Mouse (Mus musculus) bone marrow, adult 2 months (tissue): ENCODE data around the gene Supt7l. TPM values are rescaled to one million over a fixed set of nuclear protein-coding genes. Genes with fewer than 3 reads are reported as not detected.

ENCODE experiments used
- H3K27ac ChIP-seq: fragments of 200-500 bp; 2 replicates; pipeline ENCODE4 v1.5.1; 2012; ENCODE audit warnings: low read depth, mild to moderate bottlenecking, control low read depth, inconsistent platforms, low read length; ENCODE audit not compliant: control insufficient read depth, poor library complexity, insufficient read depth
- H3K4me1 ChIP-seq: fragments of 200-500 bp; 2 replicates; pipeline ENCODE4 v1.6.1; 2011; ENCODE audit warnings: low read length; ENCODE audit not compliant: control insufficient read depth, insufficient read depth
- H3K4me3 ChIP-seq: fragments of 200-500 bp; replicated peaks from 2 replicates; pipeline ENCODE3; 2011; ENCODE audit warnings: mild to moderate bottlenecking, low read depth, low read length, control low read depth; ENCODE audit not compliant: control insufficient read depth
- CTCF ChIP-seq: fragments of 200-500 bp; IDR thresholded peaks from 2 replicates; pipeline ENCODE4 v1.5.1; 2011; ENCODE audit warnings: low read length, control low read depth; ENCODE audit not compliant: control insufficient read depth, insufficient read depth
- POLR2A ChIP-seq: fragments of 200-500 bp; IDR thresholded peaks from 2 replicates; pipeline ENCODE4 v1.6.1; 2011; ENCODE audit warnings: low read depth, mild to moderate bottlenecking, control low read depth, low read length, borderline replicate concordance; ENCODE audit not compliant: control insufficient read depth
- WGBS: fragments of 180-500 bp; shearing (Covaris S2); methylation state at CpG from one replicate; pipeline ENCODE4 v1.1.7; 2018; 5-methylcytosine and 5-hydroxymethylcytosine counted together
- polyA plus RNA-seq: library from polyadenylated mRNA; stranded (reverse); fragments of >200 nt; gene quantifications from 2 replicates; pipeline ENCODE4 v1.2.4, GENCODE M21; 2011; ENCODE audit warnings: low replicate concordance; ENCODE audit not compliant: missing spikeins, insufficient read depth, insufficient read length

Supt7l gene
- polyA plus RNA-seq, 1 experiment, result 7.5 TPM

DNA sequence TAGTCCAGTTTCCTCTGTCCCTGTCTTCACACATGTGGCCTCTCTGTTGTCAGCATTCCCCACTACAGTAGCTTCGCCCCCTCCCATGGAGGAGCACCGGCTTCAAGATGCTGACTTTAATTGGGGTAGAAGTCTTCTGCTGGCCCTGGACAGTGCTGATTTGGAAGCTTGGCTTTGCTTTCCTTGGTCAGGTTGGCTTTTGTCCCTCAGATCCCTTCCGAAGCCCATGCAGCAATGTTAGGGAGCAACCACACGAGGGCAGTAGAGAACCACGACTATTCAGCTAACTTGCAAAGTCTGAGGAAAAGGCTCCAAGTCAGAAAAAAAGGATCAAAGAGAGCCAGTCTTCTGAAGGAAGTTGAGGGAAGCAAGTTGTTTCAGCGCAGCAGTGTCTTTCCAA, 35.9 kb upstream of the Supt7l start:
- TF ChIP-seq CTCF (peak; percentile 89), POLR2A (no peak)
- H3K27ac ChIP-seq, result no peak overlapping the region
- H3K4me1 ChIP-seq, result no peaks in the 10 kb centered on the region; the same call in 1 of the 2 replicates
- 19% methylated on average over 6 of the region's 6 CpGs for WGBS
- H3K4me3 ChIP-seq, result no peak overlapping the region

DNA sequence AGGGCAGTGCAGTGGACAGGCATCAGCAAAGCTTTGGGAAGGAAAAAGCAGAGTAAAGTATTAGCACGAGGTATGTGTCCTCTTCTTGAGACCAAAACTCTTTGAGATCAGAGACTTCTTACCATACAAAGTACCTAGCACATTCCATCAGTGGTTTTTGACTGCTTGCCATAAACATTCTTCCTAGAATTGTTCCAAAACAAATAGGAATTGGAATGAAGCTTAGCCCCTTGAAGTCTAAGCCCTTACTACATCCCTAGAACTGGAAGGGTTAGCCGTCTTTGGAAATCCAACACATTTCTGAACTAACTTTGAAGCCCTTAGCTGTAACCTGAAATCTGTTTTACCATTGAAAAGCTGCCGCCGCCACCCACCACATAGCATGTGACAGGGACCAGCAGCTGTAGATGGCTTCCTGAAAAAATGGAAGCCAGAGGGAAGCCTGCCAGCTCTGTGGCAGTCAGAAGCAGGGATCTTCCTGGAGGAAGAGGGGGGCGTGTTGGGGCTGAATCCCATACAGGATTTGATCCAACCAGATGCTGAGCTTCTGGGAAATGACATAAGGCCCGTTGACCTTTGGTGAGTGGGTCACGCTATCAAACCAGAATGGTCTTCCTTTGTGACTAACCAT, 34.5 kb upstream of the Supt7l start:
- Histone ChIP-seq H3K4me3 (no peak overlapping the region), H3K27ac (no peak overlapping the region), H3K4me1 (no peaks in the 10 kb centered on the region; the same call in 1 of the 2 replicates)
- no peak for TF ChIP-seq POLR2A
- no peak for TF ChIP-seq CTCF
- WGBS, result 87% methylated on average over 7 of the region's 7 CpGs

DNA sequence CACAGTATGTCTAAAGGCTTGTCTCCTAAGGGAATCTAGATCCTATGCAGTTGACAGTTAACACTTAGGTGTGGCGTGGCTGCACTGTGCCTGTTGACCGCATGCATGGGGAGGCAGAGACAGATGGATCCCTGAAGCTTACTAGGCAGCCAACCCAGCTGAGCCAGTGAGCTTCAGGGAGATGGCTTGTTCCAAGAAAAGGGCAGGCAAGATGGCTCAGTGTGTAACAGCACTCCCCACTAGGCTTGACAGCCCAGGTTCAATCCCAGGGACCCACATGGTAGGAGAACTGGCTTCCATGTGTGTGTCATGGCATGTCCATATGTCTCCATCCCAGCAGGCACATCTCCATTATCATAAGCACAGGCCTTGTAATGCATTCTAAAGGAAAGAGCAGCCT, 32.7 kb upstream of the Supt7l start:
- H3K4me3 ChIP-seq, result no peak overlapping the region
- no peaks in the 10 kb centered on the region for H3K4me1 ChIP-seq
- WGBS, result 91% methylated on average over 2 of the region's 2 CpGs
- TF ChIP-seq POLR2A (no peak), CTCF (no peak)
- H3K27ac ChIP-seq, result no peak overlapping the region

DNA sequence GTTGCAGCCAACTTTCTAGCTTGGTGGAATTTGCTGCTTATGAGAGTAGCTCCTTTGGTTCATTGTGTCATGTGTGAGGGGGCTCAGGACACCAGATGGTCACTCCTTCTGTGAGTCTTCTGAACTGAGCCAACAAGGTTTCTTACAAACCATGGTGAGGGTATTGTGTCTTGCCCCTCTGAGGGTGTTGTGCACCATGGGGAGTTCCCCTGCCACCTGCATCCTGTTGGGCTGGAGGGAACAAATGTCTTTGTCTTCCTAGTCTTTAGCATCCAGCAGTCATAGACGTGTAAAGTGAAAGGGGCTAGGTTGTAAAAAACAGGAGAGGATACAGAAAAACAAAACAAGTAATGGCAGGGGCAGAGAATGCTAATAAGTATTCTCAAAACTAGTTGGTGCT, 31.8 kb upstream of the Supt7l start:
- H3K4me1 ChIP-seq, result no peaks in the 10 kb centered on the region
- TF ChIP-seq CTCF, result no peak
- TF ChIP-seq POLR2A, result no peak
- H3K27ac ChIP-seq, result no peak overlapping the region
- WGBS, result 54% methylated on average over 1 of the region's 1 CpGs
- no peak overlapping the region for H3K4me3 ChIP-seq

DNA sequence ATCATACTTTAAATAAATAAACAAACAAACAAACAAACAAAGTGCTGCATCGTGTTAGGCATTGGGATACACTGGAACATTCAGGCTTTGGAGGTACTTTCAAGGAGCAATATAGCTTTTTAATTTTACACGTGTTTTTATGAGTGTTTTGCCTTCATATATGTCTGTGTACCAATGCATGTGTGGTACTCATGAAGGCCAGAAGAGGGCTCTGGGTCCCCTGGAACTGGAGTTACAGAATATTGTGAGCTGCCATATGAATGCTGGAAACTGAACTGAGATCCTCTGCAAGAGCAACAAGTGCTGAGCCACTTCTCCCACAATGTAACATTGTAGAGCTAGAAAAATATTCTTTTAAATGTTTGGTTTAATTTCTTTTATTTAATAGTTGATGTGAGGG, 7.6 kb upstream of the Supt7l start:
- Histone ChIP-seq H3K27ac (no peak overlapping the region), H3K4me3 (no peak overlapping the region), H3K4me1 (no peaks in the 10 kb centered on the region)
- WGBS, result 85% methylated on average over 2 of the region's 2 CpGs
- TF ChIP-seq CTCF (no peak), POLR2A (no peak)

DNA sequence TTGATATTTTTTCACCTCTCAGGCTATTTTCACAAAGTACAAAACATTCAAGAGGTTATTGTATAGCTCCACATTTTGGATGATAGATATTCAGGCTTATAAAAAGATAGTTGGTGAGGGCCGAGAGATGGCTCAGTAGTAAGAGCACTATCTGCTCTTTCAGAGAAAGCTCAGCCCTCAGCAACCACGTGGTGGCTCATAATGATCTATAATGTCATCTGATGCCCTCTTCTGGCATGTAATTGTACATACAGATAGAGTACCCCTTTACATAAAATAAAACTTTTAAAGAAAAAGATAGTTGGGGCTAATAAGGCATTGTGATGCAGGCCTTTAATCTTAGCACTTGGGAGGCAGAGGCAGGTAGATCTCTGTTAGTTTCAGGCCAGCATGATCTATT, 953 bp upstream of the Supt7l start:
- 15% methylated on average over 2 of the region's 2 CpGs for WGBS
- no peak overlapping the region for H3K4me3 ChIP-seq
- TF ChIP-seq CTCF, result no peak
- no peak for TF ChIP-seq POLR2A
- H3K27ac ChIP-seq, result no peak overlapping the region
- H3K4me1 ChIP-seq, result peaks cover 1% of the 10 kb centered on the region; the same call in 1 of the 2 replicates

DNA sequence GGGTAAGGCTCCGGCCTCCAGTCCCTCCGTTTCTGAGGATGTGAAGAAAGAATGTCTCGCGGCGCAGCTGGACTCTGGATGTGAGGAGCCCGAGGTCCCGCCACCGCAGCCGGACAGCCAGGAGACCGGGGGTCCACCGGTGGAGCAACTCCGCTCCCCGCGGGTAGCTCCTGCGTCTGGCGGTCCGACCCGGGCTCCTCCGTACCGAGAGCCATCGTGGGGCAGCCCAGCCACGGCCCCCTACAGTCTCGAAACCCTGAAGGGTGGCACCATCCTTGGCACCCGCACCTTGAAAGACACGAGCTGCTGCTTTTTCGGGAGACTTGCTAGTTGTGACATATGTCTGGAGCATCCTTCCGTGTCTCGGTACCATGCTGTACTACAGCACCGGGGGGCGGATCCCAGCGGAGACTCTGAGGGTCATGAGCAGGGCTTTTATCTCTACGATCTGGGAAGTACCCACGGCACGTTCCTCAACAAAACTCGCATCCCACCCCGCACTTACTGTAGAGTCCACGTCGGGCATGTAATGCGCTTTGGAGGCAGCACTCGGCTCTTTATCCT, 408 bp downstream of the Supt7l start:
- 3% methylated on average over 40 of the region's 40 CpGs for WGBS
- Histone ChIP-seq H3K4me1 (peaks cover 1% of the 10 kb centered on the region; the same call in 1 of the 2 replicates), H3K4me3 (peak overlapping the region; percentile 85), H3K27ac (no peak overlapping the region; the same call in 1 of the 2 replicates)
- no peak for TF ChIP-seq CTCF
- TF ChIP-seq POLR2A, result no peak

DNA sequence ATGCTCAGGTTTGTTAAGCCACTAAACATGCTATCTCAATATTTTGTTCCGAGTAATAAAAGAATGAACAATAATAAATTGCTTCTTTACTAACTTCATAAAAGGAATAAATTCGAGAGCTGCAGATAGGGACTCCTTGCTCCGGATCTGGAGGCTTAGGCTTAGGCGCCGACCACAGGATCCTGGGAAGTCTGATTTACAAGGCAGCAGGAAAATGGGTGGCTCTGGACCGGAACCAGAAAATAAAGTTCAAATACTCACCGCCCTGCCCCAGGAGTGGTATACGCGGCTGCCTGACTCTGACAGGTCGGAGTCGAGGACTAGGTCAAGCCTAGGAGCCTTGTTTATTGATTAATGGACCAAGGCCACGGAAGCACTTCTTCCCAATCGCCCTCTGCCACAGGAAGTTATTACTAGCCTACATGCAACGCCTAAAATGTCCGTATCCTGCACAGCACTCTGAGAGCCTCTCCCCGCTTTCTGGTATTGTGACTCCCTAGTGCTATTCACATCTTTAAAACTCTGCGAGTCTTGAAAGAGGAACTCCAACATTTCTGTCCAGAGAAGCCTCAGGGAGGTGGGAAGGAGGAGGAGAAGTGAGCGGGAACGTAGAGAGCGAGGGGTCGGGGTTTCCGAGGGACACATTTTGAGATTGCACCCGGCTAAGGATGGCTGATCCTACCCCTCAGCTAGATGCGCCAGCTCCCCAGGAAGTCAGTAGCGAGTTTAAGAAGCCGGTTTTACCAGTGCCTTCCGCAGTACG, 1.1 kb downstream of the Supt7l start, which contains the start of gene Slc4a1ap:
TSS of gene Slc4a1ap (plus strand) at position 642 of the 763 bp plus-strand sequence.
- peak within 1 kb of the TSS; percentile 85 for H3K4me3 ChIP-seq
- peaks cover 1% of the 10 kb centered on the region; the same call in 1 of the 2 replicates for H3K4me1 ChIP-seq
- under 1% methylated on average over 28 of the region's 28 CpGs for WGBS
- no peak for TF ChIP-seq CTCF
- TF ChIP-seq POLR2A, result 0 out of 2 replicates have a peak, but pooled peaks have one; percentile 32
- peak within 1 kb of the TSS; percentile 35; the same call in 1 of the 2 replicates for H3K27ac ChIP-seq
